Mouse (Mus musculus): ENCODE results near the gene Slc2a9. TPM values are rescaled to one million over a fixed set of nuclear protein-coding genes. Genes with fewer than 3 reads are reported as not detected.

Slc2a9 gene
- polyA plus RNA-seq, 1 experiment from 2014 or later: 0.07 TPM

DNA sequence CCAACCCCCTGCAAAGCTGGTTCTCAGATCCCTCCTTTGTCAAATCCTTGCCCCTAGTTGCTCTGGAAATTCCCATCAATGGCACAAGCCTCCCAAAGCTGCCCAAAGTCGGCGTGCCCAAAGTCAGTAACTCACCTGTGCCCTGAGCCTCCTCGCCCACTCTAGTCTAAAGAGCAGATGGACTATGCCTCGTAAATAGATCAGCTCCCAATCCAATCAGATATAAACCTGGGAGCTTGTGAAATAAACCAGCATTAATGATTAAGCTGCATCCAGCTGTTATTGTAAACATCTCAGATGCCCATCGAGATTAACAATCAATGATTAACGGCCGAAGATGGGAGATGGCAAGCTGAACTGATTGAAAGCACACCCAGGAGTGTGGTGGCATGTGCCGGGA is 11.2 kb downstream of the Slc2a9 start:
- no peak overlapping the region for H3K4me2 ChIP-seq
- ATAC-seq (ENCODE audit: low FRiP score): no peak
- no peak overlapping the region for H3K27ac ChIP-seq (ENCODE audit: low read depth, low read length)
- H3K4me3 ChIP-seq (ENCODE audit: low read depth, low read length): no peak overlapping the region
- H3K4me1 ChIP-seq (ENCODE audit: control insufficient read depth, insufficient read depth, low read length): no peaks in the 10 kb centered on the region
- H3K9me3 ChIP-seq (ENCODE audit: control insufficient read depth, low read length): no peaks in the 10 kb centered on the region
- H3K36me3 ChIP-seq (ENCODE audit: control insufficient read depth, insufficient read depth, low read length): no peaks in the 10 kb centered on the region
- H3K27me3 ChIP-seq (ENCODE audit: control insufficient read depth, insufficient read depth, low read length): no peaks in the 10 kb centered on the region
- no peak for DNase-seq (ENCODE audit: low spot score, missing footprints)
- WGBS: 90% methylated on average over 8 of the region's 8 CpGs
- H3K9ac ChIP-seq (ENCODE audit: low read length): no peak overlapping the region

GRCm38 (mm10) chr5:38489739-38490138 is 13.2 kb downstream of the Slc2a9 start:
- no peak for ATAC-seq (ENCODE audit: low FRiP score)
- WGBS: 92% methylated on average over 4 of the region's 4 CpGs
- H3K9ac ChIP-seq (ENCODE audit: low read length): no peak overlapping the region
- H3K4me3 ChIP-seq (ENCODE audit: low read depth, low read length): no peak overlapping the region
- H3K36me3 ChIP-seq (ENCODE audit: control insufficient read depth, insufficient read depth, low read length): no peaks in the 10 kb centered on the region
- H3K9me3 ChIP-seq (ENCODE audit: control insufficient read depth, low read length): no peaks in the 10 kb centered on the region
- no peak overlapping the region for H3K27ac ChIP-seq (ENCODE audit: low read depth, low read length)
- no peaks in the 10 kb centered on the region for H3K27me3 ChIP-seq (ENCODE audit: control insufficient read depth, insufficient read depth, low read length)
- no peak overlapping the region for H3K4me2 ChIP-seq
- no peaks in the 10 kb centered on the region for H3K4me1 ChIP-seq (ENCODE audit: control insufficient read depth, insufficient read depth, low read length)
- no peak for DNase-seq (ENCODE audit: low spot score, missing footprints)

- Histone ChIP-seq H3K9ac (ENCODE audit: low read length) (no peak overlapping the region), H3K4me2 (no peak overlapping the region), H3K27ac (ENCODE audit: low read depth, low read length) (no peak overlapping the region), H3K9me3 (ENCODE audit: control insufficient read depth, low read length) (no peaks in the 10 kb centered on the region), H3K36me3 (ENCODE audit: control insufficient read depth, insufficient read depth, low read length) (no peaks in the 10 kb centered on the region), H3K4me1 (ENCODE audit: control insufficient read depth, insufficient read depth, low read length) (no peaks in the 10 kb centered on the region), H3K27me3 (ENCODE audit: control insufficient read depth, insufficient read depth, low read length) (no peaks in the 10 kb centered on the region), H3K4me3 (ENCODE audit: low read depth, low read length) (no peak overlapping the region)
- DNase-seq (ENCODE audit: low spot score, missing footprints) (no peak), ATAC-seq (ENCODE audit: low FRiP score) (no peak)
- WGBS: 85% methylated on average over 20 of the region's 20 CpGs
These were observed 14.0 kb downstream of the Slc2a9 start for GRCm38 (mm10) chr5:38488673-38489615.

DNA sequence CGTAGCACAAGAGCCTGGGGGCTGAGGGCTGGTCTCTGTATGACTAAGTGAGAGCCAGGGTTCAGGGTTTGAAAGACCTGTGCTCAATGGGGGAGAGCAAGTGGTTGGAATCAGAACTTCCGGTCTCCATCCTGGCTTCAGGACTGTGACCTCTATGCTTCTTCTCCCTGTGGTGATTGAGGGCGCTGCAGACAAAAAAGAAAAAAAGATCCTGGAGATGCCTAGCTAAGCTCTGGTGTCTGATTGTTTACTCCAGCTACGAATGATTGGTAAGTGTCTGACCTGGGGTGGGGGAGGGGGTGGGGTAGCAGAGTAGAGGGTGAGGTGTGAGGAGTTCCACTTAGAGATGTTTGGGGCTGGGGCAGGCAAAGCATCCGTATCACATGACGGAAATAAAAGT is 14.9 kb downstream of the Slc2a9 start:
- no peak for ATAC-seq (ENCODE audit: low FRiP score)

DNA sequence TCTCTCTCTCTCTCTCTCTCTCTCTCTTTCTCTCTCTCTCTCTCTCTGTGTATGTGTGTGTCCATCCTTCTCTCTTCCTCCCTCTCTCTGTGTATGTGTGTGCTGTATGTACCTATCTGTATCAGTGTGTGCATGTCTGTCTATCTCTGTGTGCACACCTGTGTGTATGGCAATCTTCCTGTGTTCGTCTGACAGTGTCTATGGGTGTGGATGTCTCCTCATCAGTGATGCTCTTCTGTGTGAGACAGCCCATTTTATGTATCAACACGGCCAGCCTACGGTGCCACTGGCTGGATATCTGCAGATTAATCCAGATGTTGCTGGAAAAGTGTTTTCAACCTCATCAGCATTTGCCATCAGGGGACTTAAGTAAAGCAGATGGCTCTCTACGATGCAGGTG is 15.7 kb downstream of the Slc2a9 start:
- ATAC-seq (ENCODE audit: low FRiP score) (no peak), DNase-seq (ENCODE audit: low spot score, missing footprints) (no peak)
- H3K9ac ChIP-seq (ENCODE audit: low read length): no peak overlapping the region
- 90% methylated on average over 4 of the region's 4 CpGs for WGBS
- no peak overlapping the region for H3K27ac ChIP-seq (ENCODE audit: low read depth, low read length)
- no peaks in the 10 kb centered on the region for H3K9me3 ChIP-seq (ENCODE audit: control insufficient read depth, low read length)
- H3K27me3 ChIP-seq (ENCODE audit: control insufficient read depth, insufficient read depth, low read length): no peaks in the 10 kb centered on the region
- H3K36me3 ChIP-seq (ENCODE audit: control insufficient read depth, insufficient read depth, low read length): no peaks in the 10 kb centered on the region
- no peak overlapping the region for H3K4me3 ChIP-seq (ENCODE audit: low read depth, low read length)
- H3K4me1 ChIP-seq (ENCODE audit: control insufficient read depth, insufficient read depth, low read length): no peaks in the 10 kb centered on the region
- H3K4me2 ChIP-seq: no peak overlapping the region

More for the DNA sequence above, 14.9 kb downstream of the Slc2a9 start:
- no peak for DNase-seq (ENCODE audit: low spot score, missing footprints)
- H3K4me1 ChIP-seq (ENCODE audit: control insufficient read depth, insufficient read depth, low read length): no peaks in the 10 kb centered on the region
- no peaks in the 10 kb centered on the region for H3K36me3 ChIP-seq (ENCODE audit: control insufficient read depth, insufficient read depth, low read length)
- no peak overlapping the region for H3K27ac ChIP-seq (ENCODE audit: low read depth, low read length)
- WGBS: 56% methylated on average over 5 of the region's 6 CpGs
- no peaks in the 10 kb centered on the region for H3K27me3 ChIP-seq (ENCODE audit: control insufficient read depth, insufficient read depth, low read length)
- H3K4me2 ChIP-seq: no peak overlapping the region
- H3K9me3 ChIP-seq (ENCODE audit: control insufficient read depth, low read length): no peaks in the 10 kb centered on the region
- no peak overlapping the region for H3K9ac ChIP-seq (ENCODE audit: low read length)
- no peak overlapping the region for H3K4me3 ChIP-seq (ENCODE audit: low read depth, low read length)

DNA sequence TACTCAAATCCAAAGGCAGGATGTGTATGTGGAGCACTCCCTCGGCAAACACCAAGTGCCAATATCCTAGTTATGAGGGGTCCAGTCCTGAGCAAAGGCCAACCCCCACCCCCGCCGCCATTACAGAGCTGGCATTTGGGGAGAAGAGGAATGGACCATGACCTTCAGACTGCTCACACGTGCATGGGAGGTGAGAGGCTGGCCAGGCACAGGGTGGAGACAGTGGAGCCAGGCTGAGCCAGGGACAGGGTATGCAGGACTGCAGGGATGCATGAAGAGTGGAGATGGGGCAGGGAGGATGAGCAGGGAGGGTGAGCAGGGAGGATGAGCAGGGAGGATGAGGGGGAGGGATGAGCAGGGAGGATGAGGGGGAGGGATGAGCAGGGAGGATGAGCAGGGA is 17.0 kb downstream of the Slc2a9 start:
- H3K4me1 ChIP-seq (ENCODE audit: control insufficient read depth, insufficient read depth, low read length): no peaks in the 10 kb centered on the region
- WGBS: 80% methylated on average over 4 of the region's 4 CpGs

GRCm38 (mm10) chr5:38483518-38484110 is 19.3 kb downstream of the Slc2a9 start:
- Histone ChIP-seq H3K27me3 (ENCODE audit: control insufficient read depth, insufficient read depth, low read length) (no peaks in the 10 kb centered on the region), H3K9ac (ENCODE audit: low read length) (no peak overlapping the region), H3K4me1 (ENCODE audit: control insufficient read depth, insufficient read depth, low read length) (peaks cover 7% of the 10 kb centered on the region), H3K4me2 (no peak overlapping the region), H3K4me3 (ENCODE audit: low read depth, low read length) (no peak overlapping the region), H3K9me3 (ENCODE audit: control insufficient read depth, low read length) (no peaks in the 10 kb centered on the region), H3K36me3 (ENCODE audit: control insufficient read depth, insufficient read depth, low read length) (no peaks in the 10 kb centered on the region), H3K27ac (ENCODE audit: low read depth, low read length) (no peak overlapping the region)
- 82% methylated on average over 7 of the region's 7 CpGs for WGBS
- DNase-seq (ENCODE audit: low spot score, missing footprints): no peak
- no peak for ATAC-seq (ENCODE audit: low FRiP score)

More for the DNA sequence above, 17.0 kb downstream of the Slc2a9 start:
- Histone ChIP-seq H3K9me3 (ENCODE audit: control insufficient read depth, low read length) (no peaks in the 10 kb centered on the region), H3K27ac (ENCODE audit: low read depth, low read length) (no peak overlapping the region), H3K27me3 (ENCODE audit: control insufficient read depth, insufficient read depth, low read length) (no peaks in the 10 kb centered on the region), H3K9ac (ENCODE audit: low read length) (no peak overlapping the region), H3K36me3 (ENCODE audit: control insufficient read depth, insufficient read depth, low read length) (no peaks in the 10 kb centered on the region), H3K4me2 (no peak overlapping the region), H3K4me3 (ENCODE audit: low read depth, low read length) (no peak overlapping the region)
- DNase-seq (ENCODE audit: low spot score, missing footprints): no peak
- no peak for ATAC-seq (ENCODE audit: low FRiP score)

DNA sequence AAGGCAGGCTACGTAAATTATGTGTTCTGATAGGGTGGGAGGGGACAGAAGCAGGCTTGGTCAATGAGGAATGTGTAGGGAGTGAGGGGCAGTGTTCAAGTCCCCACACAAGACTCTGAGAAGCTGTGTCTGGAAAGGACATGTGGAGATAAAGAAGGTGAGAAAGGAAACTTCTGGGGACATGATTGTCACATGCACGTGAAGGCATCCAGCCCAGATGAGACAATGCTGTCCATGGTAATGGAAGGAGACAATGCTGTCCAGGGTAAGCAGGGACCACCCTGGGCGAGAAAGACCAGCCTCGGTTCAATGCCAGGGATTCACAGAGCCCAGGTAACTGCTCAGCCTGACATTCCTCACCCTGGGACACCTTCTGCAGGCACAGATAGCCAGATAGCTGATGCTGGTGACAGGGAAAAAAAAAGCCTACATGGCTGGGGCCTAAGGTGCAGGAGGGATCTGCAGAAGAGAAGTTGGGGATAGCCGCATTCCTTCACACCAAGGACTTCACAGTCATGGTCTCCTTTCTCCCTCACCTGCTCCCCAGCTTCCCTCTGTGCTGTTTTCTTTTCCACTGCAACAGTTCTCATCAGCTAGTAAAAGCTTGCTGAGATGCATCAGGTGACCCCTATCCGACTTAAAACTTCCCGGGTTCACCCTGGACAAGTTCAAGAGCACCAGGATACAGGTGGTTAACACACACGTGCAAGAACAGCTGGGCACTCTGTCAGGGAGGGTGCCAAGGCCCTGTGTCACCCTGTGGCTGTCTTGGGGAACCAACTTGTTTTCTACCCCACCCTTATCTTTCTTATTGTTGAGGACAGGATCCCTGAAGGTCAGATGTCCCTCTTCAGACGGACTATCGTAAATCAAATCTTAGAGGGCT is 21.9 kb downstream of the Slc2a9 start:
- H3K36me3 ChIP-seq (ENCODE audit: control insufficient read depth, insufficient read depth, low read length): no peaks in the 10 kb centered on the region
- H3K9me3 ChIP-seq (ENCODE audit: control insufficient read depth, low read length): no peaks in the 10 kb centered on the region
- DNase-seq (ENCODE audit: low spot score, missing footprints) (peak; percentile 79), ATAC-seq (ENCODE audit: low FRiP score) (peak; percentile 36; the same call in 1 of the 2 replicates)
- H3K27ac ChIP-seq (ENCODE audit: low read depth, low read length): no peak overlapping the region
- H3K9ac ChIP-seq (ENCODE audit: low read length): no peak overlapping the region
- no peaks in the 10 kb centered on the region for H3K27me3 ChIP-seq (ENCODE audit: control insufficient read depth, insufficient read depth, low read length)
- peaks cover 7% of the 10 kb centered on the region for H3K4me1 ChIP-seq (ENCODE audit: control insufficient read depth, insufficient read depth, low read length)
- H3K4me3 ChIP-seq (ENCODE audit: low read depth, low read length): no peak overlapping the region
- WGBS: 79% methylated on average over 10 of the region's 10 CpGs
- no peak overlapping the region; the same call in 1 of the 2 replicates for H3K4me2 ChIP-seq
